Mouse (Mus musculus) stomach, embryonic 15.5 days (tissue): ENCODE data around the gene Dctpp1. TPM values are rescaled to one million over a fixed set of nuclear protein-coding genes. Genes with fewer than 3 reads are reported as not detected.

Experiments used
- ATAC-seq: fragments of 200-750 bp; cut with Nextera tagmentation; 2 replicates; pipeline ENCODE4 v1.8.0; 2017; ENCODE audit warnings: low read depth, moderate number of reproducible peaks, moderate TSS enrichment; ENCODE audit not compliant: insufficient read depth, low FRiP score
- H3K27ac ChIP-seq: fragments of 300-500 bp; sonication (generic); 2 replicates; pipeline ENCODE4 v1.5.1; 2015; ENCODE audit warnings: mild to moderate bottlenecking, inconsistent platforms
- H3K27me3 ChIP-seq: fragments of 300-500 bp; sonication (generic); replicated peaks from 2 replicates; pipeline ENCODE4 v1.6.1; 2015; ENCODE audit warnings: inconsistent platforms
- H3K36me3 ChIP-seq: fragments of 300-500 bp; sonication (generic); 2 replicates; pipeline ENCODE4 v1.6.1; 2015; ENCODE audit warnings: inconsistent platforms
- H3K4me1 ChIP-seq: fragments of 300-500 bp; sonication (generic); 2 replicates; pipeline ENCODE4 v1.6.1; 2015; ENCODE audit warnings: inconsistent platforms
- H3K4me2 ChIP-seq: fragments of 300-500 bp; sonication (generic); 2 replicates; pipeline ENCODE4 v1.6.1; 2015; ENCODE audit warnings: mild to moderate bottlenecking, inconsistent platforms
- H3K4me3 ChIP-seq: fragments of 300-500 bp; sonication (generic); replicated peaks from 2 replicates; pipeline ENCODE4 v1.5.1; 2015; ENCODE audit warnings: inconsistent platforms
- H3K9ac ChIP-seq: fragments of 300-500 bp; sonication (generic); 2 replicates; pipeline ENCODE4 v1.6.1; 2015; ENCODE audit warnings: inconsistent platforms
- H3K9me3 ChIP-seq: fragments of 300-500 bp; sonication (generic); 2 replicates; pipeline ENCODE4 v1.6.1; 2016; ENCODE audit warnings: inconsistent platforms
- WGBS: fragments of 180-500 bp; shearing (Covaris S2); methylation state at CpG from one replicate; pipeline ENCODE4 v1.1.7; 2015; 5-methylcytosine and 5-hydroxymethylcytosine counted together
- polyA plus RNA-seq: library from polyadenylated mRNA; unstranded; fragments of >200 nt; fragmentation: Nextera tagmentation; extraction: Ambion mirVana; gene quantifications from 2 replicates; pipeline ENCODE4 v1.2.1, GENCODE M21; 2015

Gene Dctpp1
- polyA plus RNA-seq, 1 experiment from 2014 or later = 164 TPM

- Histone ChIP-seq H3K27ac (no peak overlapping the region), H3K9ac (no peak overlapping the region), H3K4me1 (no peaks in the 10 kb centered on the region), H3K4me2 (no peak overlapping the region), H3K27me3 (no peaks in the 10 kb centered on the region), H3K36me3 (no peaks in the 10 kb centered on the region), H3K4me3 (no peak overlapping the region), H3K9me3 (no peaks in the 10 kb centered on the region)
- WGBS = 92% methylated on average over 6 of the region's 6 CpGs
- ATAC-seq = no peak
Measured at GRCm38 (mm10) chr7:127224616-127225015, 35.9 kb downstream of the Dctpp1 start.

- Histone ChIP-seq H3K9ac (no peak overlapping the region), H3K27me3 (no peaks in the 10 kb centered on the region), H3K36me3 (no peaks in the 10 kb centered on the region), H3K4me2 (no peak overlapping the region), H3K9me3 (no peaks in the 10 kb centered on the region), H3K4me1 (no peaks in the 10 kb centered on the region), H3K27ac (no peak overlapping the region), H3K4me3 (no peak overlapping the region)
- peak; percentile 66; the same call in 1 of the 2 replicates for ATAC-seq
- 79% methylated on average over 6 of the region's 6 CpGs for WGBS
Measured at GRCm38 (mm10) chr7:127223515-127224478, 36.7 kb downstream of the Dctpp1 start.

DNA sequence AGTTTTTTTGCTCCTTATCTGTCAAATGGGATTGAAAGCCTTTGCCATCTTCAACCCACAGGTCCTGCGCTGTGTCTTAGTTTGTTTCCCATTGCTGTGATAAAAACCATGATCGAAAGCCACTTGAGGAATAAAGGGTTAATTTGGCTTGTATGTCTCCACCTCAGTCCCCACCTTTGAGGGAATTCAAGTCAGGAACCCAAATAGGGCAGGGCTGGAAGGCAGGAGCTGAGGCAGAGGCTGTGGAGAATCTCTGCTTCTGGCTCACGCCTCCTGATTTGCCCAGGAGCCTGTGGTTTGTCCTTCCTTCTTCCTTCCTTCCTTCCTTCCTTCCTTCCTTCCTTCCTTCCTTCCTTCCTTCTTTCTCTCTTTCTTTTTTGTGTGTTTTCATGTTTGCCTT, 37.4 kb downstream of the Dctpp1 start:
- ATAC-seq = no peak
- Histone ChIP-seq H3K36me3 (no peaks in the 10 kb centered on the region), H3K9ac (no peak overlapping the region), H3K4me3 (no peak overlapping the region), H3K4me1 (no peaks in the 10 kb centered on the region), H3K27ac (no peak overlapping the region), H3K27me3 (no peaks in the 10 kb centered on the region), H3K4me2 (no peak overlapping the region), H3K9me3 (no peaks in the 10 kb centered on the region)
- WGBS = 97% methylated on average over 3 of the region's 3 CpGs

- Histone ChIP-seq H3K4me1 (0 out of 2 replicates have a peak, but pooled peaks cover 3% of the 10 kb centered on the region), H3K27me3 (no peaks in the 10 kb centered on the region), H3K36me3 (no peaks in the 10 kb centered on the region), H3K4me3 (no peak overlapping the region), H3K27ac (no peak overlapping the region), H3K9me3 (no peaks in the 10 kb centered on the region), H3K4me2 (no peak overlapping the region), H3K9ac (no peak overlapping the region)
- ATAC-seq = no peak
- 71% methylated on average over 6 of the region's 6 CpGs for WGBS
Measured at GRCm38 (mm10) chr7:127220440-127220839, 40.1 kb downstream of the Dctpp1 start.

DNA sequence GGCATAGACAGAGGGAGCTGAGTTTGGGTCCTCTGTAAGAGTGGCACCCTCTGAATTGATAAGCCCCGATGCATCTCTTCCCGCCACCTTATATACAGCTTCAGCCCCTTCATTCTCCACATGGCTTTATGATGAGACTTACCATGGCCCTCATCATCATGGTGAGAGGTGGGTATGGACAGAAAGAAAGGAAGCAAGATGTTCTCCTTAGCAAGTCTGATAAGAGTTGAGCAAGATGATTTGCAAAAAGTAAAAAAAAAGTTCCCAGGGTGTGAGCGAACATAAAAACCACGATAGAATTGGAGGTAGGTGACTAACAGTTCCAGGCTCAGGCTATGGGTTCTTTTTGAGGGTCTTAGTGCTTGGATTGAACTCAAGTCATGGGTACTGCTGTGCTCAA, 41.8 kb downstream of the Dctpp1 start:
- WGBS = 87% methylated on average over 4 of the region's 4 CpGs
- Histone ChIP-seq H3K4me2 (no peak overlapping the region), H3K9ac (no peak overlapping the region), H3K36me3 (no peaks in the 10 kb centered on the region), H3K4me1 (peaks cover 9% of the 10 kb centered on the region; the same call in 1 of the 2 replicates), H3K4me3 (no peak overlapping the region), H3K9me3 (no peaks in the 10 kb centered on the region), H3K27ac (no peak overlapping the region), H3K27me3 (no peaks in the 10 kb centered on the region)
- no peak for ATAC-seq

- ATAC-seq = no peak
- Histone ChIP-seq H3K9ac (no peak overlapping the region), H3K4me3 (no peak overlapping the region), H3K27ac (no peak overlapping the region), H3K36me3 (no peaks in the 10 kb centered on the region), H3K4me1 (peaks cover 9% of the 10 kb centered on the region; the same call in 1 of the 2 replicates), H3K9me3 (no peaks in the 10 kb centered on the region), H3K4me2 (no peak overlapping the region), H3K27me3 (no peaks in the 10 kb centered on the region)
- WGBS = 69% methylated on average over 10 of the region's 10 CpGs
Measured at GRCm38 (mm10) chr7:127217901-127218642, 42.4 kb downstream of the Dctpp1 start.

DNA sequence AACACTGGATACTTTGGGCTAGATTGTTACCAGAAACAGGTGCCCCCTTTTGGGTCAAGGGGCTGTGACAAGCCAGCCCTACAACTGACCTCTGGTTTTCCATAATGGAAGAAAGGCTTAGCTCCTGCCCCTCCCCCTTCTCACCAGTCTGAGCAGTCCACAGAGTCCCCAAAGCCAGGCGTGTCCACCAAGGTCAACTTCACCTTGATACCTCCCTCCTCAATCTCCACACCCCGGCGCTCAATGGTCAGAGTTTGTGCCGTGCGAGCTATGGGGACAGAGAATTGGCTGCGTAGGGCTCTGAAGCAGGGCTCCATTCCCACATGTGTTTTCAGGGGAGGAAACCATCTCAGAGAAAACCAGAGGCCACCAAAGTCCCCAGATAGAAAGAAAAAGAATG, 43.0 kb downstream of the Dctpp1 start:
- Histone ChIP-seq H3K27ac (no peak overlapping the region), H3K9ac (no peak overlapping the region), H3K36me3 (no peaks in the 10 kb centered on the region), H3K4me2 (no peak overlapping the region), H3K4me1 (peaks cover 9% of the 10 kb centered on the region; the same call in 1 of the 2 replicates), H3K4me3 (no peak overlapping the region), H3K9me3 (no peaks in the 10 kb centered on the region), H3K27me3 (no peaks in the 10 kb centered on the region)
- 75% methylated on average over 6 of the region's 6 CpGs for WGBS
- ATAC-seq = no peak

- Histone ChIP-seq H3K36me3 (no peaks in the 10 kb centered on the region), H3K27ac (no peak overlapping the region), H3K4me1 (peaks cover 9% of the 10 kb centered on the region; the same call in 1 of the 2 replicates), H3K4me3 (no peak overlapping the region), H3K27me3 (no peaks in the 10 kb centered on the region), H3K9me3 (no peaks in the 10 kb centered on the region), H3K9ac (no peak overlapping the region), H3K4me2 (no peak overlapping the region)
- WGBS = 90% methylated on average over 5 of the region's 5 CpGs
- no peak for ATAC-seq
Measured at GRCm38 (mm10) chr7:127216307-127216706, 44.2 kb downstream of the Dctpp1 start.

DNA sequence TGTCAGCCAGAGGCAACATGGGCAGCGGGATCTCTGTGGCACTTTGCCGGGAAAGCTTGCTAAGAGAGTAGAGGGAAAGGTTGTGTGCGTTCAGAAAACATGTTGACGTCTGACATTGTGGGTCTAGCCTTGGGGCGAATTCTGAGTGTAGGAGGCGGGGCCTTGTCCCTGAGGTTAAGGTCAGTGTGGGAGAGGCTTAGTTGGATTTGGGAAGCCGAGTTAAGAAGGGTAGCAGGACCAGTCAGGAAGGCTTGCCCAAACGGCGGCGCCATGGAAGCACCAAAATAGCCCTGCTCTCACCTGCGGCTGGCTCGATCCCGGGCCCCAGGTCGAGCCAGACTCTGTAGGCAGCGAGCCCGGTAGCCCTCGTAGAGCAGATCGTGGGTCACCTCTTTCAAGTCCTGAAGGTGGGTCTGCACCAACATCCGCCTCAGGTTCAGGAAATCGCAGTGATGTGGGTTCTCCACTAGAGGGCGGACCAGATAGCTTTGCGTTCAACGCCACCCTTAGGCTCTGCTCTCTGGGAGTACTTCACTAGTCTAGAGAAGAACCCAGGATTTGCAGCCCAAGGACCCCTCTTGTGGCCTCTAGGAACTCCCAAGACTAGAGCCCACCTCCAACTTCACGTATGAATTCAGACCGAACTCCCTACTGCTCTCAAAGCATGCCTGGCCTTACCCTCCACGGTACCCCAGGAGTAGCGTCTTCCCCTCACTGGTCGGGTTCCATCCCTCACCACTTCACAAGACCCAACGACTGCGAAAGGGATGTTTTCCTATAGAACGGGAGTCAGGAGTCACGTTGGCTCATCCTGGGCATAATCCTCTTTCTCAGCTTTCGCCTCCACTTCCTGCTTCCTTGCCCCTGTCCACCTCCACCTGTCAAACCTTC, 45.3 kb downstream of the Dctpp1 start:
- Histone ChIP-seq H3K27ac (no peak overlapping the region), H3K36me3 (no peaks in the 10 kb centered on the region), H3K4me2 (peak overlapping the region; percentile 69), H3K4me1 (peaks cover 9% of the 10 kb centered on the region; the same call in 1 of the 2 replicates), H3K27me3 (no peaks in the 10 kb centered on the region), H3K4me3 (peak overlapping the region; percentile 35), H3K9ac (peak overlapping the region; percentile 6; the same call in 1 of the 2 replicates), H3K9me3 (no peaks in the 10 kb centered on the region)
- WGBS = 22% methylated on average over 33 of the region's 33 CpGs
- peak; percentile 44; the same call in 1 of the 2 replicates for ATAC-seq

DNA sequence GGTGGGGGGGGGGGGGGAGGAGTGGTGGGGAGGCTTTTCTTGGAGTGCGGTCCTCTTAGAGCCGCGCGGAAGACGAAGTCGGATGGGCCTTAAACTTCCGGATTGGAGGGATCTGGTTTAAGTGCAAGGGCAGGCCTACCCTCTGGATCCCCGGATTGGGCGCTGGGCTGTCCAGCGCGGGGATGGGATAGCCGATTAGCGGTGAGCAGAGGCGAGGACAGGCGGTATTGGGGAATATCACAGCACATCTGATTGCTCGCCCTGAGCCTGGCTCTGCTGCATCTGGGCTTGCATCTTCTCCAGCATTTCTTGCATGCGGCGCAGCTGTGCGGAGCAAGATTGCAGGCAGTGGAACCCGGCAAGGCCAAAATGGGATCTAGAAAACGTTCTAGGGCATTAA, 46.0 kb downstream of the Dctpp1 start:
- Histone ChIP-seq H3K27me3 (no peaks in the 10 kb centered on the region), H3K4me1 (peaks cover 11% of the 10 kb centered on the region; the same call in 1 of the 2 replicates), H3K9ac (no peak overlapping the region), H3K27ac (no peak overlapping the region), H3K9me3 (no peaks in the 10 kb centered on the region), H3K4me3 (peak overlapping the region; percentile 35), H3K36me3 (no peaks in the 10 kb centered on the region), H3K4me2 (peak overlapping the region; percentile 69)
- 44% methylated on average over 21 of the region's 21 CpGs for WGBS
- no peak for ATAC-seq

GRCm38 (mm10) chr7:127213930-127214329, 46.6 kb downstream of the Dctpp1 start:
- Histone ChIP-seq H3K27me3 (no peaks in the 10 kb centered on the region), H3K9ac (no peak overlapping the region), H3K4me3 (no peak overlapping the region), H3K27ac (no peak overlapping the region), H3K4me2 (no peak overlapping the region; the same call in 1 of the 2 replicates), H3K36me3 (no peaks in the 10 kb centered on the region), H3K9me3 (no peaks in the 10 kb centered on the region), H3K4me1 (peaks cover 11% of the 10 kb centered on the region; the same call in 1 of the 2 replicates)
- 57% methylated on average over 12 of the region's 12 CpGs for WGBS
- no peak for ATAC-seq
